Mouse (Mus musculus): Measurements from ENCODE around the gene Trmu.

DNA sequence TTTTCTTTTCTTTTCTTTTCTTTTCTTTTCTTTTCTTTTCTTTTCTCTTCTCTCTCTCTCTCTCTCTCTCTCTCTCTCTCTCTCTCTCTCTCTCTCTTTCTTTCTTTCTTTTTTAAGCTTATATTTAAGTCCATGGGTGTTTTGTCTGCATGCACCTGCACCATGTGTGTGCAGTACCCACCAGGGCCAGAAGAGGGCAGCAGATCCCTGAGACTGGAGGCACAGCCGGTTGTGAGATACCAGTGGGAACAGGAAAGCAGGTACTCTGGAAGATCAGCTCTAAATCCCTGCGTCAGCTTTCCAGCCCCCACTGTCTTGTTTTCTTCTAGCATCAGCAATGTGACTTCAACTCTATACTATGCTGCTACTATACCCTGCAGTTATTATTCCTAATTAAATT lies 34.5 kb downstream of the Trmu start:
- TF ChIP-seq CTCF (IDR thresholded peaks at IDR 0.05; ENCODE audit: borderline replicate concordance, extremely low read depth, insufficient read depth, insufficient read length) (peak; percentile 94), POLR2A (IDR thresholded peaks at IDR 0.05; ENCODE audit: borderline replicate concordance, extremely low read depth, insufficient read depth, insufficient read length, poor library complexity, severe bottlenecking) (no peak)

Measured in brain, embryonic 14.5 days (tissue).